Mouse (Mus musculus) testis, postnatal 14 days (tissue): Measurements from ENCODE around the gene Serpinb9b.

ENCODE experiments used
- DNase-seq: peaks from one replicate; pipeline ENCODE4 v3.0.0; 2021; ENCODE audit warnings: low spot score

Serpinb9b gene

DNA sequence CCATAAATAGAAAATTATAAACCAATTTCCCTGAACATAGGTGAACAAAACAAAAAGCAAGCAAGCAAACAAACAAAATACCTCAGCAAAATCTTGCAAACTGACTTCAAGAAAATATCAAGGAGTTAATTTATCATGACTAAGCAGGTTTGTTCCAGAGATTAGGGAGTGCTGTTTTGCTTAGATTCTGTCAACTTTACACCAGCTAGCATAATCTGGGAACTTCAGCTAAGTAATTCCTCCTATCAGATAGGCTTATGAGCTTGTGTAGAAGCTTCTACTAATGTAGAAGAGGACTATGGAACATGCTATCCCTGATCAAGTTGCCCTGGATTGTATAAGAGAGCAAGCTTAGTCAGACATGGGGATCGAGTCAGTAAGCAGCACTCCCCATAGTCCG lies 20.0 kb downstream of the Serpinb9b start:
- no peak for DNase-seq

DNA sequence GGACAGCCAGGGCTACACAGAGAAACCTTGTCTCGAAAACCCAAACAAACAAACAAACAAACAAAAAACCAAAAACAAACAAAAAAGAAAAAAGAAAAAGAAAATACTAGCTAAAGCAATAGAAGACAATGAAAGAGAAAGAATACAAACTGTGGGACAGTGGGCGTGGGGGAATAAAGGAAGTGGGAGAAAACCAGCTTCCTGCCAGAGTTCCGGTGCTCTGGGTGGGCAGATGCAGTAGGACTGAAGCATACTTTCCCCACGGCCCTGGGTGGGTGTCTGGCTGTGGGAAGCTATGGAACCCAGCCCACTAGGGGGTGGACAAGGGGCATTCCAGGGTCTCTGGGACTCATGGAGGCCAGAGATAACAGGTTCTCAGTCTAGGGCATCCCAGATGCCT lies 21.0 kb downstream of the Serpinb9b start:
- DNase-seq = no peak

DNA sequence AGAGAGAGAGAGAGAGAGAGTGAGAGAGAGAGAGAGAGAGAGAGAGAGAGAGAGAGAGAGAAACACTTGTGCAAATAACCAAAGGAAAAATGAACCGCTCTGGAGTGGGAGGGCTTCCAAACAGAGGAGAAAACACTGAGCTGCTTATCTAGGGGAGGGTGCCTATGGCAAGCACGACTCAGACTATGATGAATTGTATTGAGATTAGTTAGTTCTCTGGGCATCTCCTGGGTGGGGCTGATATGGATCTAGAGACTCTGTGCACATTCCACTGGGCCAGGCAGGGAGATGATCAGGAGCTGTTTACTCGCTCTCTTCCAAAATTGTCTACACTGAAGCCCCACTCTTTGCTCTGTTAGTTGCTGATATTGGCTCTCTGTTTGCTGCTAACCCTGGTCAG lies 24.5 kb downstream of the Serpinb9b start:
- DNase-seq = no peak

DNA sequence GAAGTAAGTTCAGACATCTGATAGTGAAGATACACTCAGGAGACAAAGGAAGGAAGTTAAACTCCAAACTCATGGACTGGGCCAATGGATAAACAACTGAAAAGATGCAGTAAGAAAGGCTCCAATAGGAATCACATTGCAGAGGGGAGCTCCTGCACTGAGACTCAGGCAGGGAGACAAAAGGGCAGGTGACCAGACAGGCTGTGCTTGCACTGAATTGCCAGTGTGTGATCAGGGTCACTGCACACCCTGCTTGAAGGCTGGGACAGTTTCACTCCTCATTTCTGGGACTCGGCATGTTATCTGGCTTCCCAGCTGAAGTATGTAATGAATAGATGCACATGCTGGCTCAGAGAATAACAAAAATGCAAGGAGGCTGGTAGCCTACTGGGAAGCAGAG lies 35.8 kb downstream of the Serpinb9b start:
- no peak for DNase-seq

DNA sequence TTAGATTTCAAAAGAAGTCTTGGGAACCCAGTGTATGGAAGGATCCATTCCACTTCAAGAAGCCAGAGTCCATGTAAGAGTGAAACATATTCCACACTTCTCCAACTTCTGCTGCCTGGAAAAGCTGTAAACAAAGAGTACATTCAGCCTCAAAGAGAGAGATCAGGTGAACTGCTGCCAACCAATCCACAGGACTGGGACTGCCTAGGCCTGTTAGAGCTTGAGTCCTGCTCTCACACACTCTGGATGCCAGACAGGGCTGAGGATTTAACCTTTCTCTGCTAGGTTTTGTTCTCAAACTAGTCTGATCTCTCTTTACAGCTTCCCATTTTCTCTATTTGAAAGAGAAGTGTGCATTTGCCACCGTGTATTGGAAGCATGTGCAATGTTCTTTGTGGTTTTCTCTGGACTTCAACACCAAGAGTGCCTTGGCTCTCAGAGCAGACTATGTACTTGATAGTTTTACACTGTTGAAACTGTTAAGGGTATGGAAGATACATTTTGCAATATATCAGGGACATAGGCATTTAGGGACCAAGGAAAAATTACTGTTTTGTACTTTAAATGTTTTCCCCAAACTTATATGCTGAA lies 40.3 kb downstream of the Serpinb9b start:
- DNase-seq = no peak

DNA sequence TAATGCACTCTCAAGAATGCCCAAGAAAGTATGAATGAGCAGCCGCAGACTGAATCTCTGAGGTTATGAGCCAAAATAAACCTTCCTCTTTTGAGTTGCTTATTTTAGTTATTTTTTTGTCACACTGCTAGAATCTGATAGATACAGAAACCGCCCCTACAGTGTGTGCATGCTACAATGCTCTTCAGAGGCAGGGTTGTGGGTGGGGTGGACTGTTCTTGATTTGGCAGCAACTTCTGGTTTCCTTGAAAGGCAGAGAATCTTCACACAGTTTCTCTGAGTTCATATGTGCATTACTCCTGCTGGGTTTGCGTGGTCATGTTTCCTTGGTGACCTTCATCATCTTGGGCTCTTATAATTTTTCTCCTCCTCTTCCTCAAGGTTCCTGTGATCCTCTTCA lies 40.9 kb downstream of the Serpinb9b start:
- DNase-seq = no peak

DNA sequence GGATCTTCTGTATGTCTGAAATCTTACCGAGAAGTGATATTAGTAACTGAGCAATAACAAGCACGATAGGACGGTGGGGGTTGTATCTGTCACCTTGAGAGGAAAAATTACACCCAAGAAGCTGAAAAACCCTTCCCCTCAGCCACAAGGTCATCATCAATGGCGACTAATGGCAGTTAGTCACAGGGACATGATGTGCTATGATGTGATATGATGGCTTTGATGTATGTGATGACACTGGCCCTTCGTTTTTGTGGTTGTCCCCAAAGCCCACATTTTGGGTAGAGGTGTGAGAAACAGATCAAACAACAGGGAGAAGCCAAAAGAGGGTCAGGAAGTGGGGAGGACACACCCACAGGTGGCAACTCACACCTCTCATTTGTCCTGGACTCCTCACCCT lies 44.6 kb downstream of the Serpinb9b start:
- no peak for DNase-seq

DNA sequence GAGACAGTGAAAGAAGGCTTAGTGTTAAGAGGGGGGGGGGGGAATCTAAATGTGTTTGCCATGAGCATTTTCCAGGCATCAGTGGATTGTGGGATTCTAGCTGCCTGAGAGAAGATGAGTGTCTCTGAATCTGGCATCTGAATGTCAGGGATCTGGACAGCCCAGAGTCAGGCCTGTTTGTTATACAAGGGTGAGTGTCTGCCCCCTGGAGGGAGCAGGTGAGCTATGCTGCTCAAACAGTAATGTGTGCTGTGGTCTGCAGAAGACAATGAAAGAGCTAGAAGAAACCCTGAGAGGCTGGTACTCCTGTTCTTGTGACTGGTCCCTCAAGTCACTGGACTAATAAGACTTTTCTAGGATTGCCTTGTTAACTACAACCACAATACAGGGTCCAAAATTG lies 46.8 kb downstream of the Serpinb9b start:
- peak; percentile 11 for DNase-seq

DNA sequence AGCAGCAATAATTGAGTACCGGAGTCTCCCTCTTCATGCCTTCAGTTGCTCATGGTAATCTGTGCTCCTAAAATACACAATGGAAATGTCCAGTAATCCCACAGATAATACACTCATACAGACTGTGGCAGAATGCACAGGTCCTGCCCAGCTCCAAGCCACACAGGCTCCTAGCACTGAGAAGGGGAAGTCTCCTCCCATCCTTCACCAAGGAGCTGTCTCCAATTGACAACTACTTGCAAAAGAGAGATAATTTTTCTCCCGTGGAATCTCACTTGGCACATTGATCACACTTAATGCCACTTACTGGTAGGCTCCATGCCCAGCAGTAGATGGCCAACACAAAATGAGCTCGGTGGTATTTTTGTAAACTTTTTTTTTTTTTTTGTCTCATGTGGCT lies 49.0 kb downstream of the Serpinb9b start:
- no peak for DNase-seq

DNA sequence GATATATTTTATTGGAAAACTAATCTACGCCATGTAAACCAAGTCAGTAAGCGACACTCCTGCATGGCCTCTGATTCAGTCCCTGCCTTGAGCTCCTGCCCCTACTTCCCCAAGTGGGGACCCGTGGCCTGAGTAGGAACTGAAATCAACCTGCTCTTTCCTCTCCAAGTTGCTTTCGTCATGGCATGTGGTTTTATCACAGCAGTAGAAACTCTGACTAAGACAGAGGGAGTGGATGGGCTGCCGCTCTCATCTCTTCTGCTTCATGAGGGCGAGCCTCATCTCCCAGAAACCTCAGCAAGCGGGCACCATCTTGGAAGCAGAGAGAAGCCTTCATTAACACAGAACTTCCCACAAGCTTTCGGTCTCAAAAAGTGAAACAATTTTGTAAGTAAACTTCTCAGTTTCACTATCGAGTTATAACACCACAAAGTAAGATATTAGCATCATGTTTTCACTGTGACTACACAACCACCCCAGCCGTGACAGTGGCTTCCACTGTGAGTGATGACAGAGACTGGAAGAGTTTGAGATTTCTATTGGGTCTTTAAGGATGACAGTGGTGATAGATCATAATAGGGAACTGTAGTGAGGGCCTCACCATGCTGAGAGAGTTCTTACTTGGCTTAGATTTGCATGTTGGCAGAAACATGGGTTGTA lies 49.9 kb downstream of the Serpinb9b start:
- DNase-seq = no peak

DNA sequence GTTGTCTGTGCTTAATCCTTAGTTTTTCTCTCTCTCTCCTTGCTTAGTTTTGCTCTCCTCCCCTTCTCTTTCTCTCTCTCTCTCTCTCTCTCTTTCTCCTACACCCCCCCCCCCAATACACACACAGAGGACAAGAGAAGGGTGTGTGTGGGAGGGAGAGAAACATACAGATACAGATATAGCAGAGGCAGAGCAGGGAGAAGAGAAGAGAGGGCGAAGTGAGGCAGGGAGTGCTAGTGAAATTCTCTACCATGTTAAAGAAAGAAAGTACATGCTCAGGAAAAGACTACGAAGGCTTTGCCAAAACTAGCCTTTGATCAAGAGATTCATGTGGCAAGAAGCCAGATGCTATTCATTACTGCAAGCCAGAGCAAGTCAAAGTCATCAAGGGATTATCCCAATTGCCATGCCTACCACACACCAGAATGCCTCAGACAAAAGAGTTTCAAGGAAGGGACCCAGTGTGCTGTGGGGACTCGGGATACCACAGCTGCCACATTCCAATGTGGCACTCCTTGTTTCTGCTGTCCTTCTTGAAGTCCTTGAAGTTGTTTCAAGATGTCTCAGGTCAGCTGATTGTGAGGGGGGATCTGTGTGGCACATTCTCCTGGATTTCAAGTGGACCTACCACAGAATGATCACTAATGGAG lies 51.0 kb downstream of the Serpinb9b start, which contains the start of gene Serpinb1b:
Gene Serpinb1b (plus strand): TSS at position 520 of the 650 bp plus-strand sequence.
- DNase-seq = no peak

DNA sequence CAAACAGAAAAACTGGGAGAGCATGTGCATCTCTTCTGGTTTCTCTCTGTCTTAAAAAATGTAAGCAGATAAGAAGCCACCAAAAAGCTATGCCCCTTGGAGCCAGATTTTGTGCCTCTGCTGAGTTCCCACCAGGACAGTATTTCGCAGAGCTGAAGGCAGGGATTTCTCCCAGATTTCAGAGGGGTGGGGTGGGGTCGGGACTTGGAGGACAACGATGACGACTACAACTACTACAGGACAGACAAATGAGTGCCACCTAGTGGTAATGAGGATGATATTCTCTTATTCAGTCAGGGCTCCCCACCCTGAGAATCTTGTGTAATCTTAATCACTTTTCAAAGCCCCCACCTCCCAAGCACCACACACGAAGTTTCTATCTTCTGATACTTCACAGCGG lies 52.2 kb downstream of the Serpinb9b start:
- DNase-seq = no peak

DNA sequence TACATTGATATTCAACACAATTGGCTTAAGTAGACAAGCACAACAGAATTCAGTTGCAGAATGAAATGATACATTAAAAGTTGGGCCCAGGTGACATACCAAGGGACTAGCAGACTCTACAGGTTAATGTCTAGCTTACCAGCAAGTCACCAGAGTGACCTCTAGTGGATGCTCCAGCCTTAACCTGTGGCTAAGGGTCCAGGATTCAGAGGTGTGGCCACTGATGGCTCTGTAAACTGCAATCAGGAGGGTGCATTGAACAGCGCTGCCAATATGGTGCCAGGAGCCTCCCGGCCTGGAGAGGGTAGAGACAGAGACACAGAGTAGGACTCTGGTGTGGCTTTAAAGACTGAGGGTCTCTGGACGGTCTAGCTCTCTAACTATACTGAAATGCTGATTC lies 53.1 kb downstream of the Serpinb9b start:
- DNase-seq = no peak

DNA sequence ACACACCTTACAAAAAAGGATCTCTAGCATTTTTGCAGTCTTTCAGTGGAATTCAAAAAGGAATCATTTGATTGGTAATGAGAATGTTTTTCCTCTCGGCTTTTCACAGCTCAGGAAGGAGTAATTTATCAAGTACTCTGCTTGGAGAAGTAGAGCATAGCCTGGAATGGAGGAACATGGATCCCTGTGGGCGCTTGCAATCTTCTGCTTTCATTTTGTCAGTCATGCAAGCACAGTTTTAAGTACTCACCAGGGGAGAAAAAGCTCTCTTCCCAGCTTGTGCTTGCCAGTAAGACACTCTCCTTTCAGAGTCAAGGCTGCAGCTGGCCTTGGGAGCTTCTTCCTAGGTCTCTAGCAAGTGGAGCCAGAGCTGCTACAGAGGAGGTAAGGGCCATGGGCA lies 56.6 kb downstream of the Serpinb9b start:
- no peak for DNase-seq

DNA sequence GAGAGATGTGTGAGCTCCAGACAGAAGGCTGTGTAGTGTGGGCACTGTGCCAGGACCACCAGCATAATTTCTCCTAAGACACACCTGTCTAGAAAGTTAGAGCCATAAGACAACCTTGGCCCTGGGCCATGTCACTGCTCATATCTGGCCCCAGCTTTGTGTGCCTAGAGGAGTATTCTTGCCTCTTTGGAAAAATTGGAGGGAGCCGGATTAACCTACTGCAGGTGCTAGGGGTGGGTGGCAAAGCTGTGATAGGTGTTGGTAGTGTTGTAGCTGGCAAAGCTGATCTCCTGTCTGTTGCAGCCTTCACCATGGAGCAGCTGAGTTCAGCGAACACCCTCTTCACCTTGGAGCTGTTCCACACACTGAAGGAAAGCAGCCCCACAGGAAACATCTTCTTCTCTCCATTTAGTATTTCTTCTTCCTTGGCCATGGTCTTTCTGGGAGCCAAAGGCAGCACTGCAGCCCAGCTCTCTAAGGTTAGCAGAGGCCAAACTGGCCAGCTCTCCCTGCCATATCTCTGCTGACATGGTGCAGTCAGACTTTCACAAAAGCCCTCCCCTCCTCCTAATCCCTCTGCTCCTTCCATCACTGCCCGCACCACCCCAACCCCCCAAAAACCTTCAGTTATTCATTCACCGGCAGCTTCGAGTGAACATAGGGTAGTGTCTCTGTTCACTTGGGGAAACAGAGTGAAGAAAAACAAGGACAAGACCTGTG lies 57.9 kb downstream of the Serpinb9b start:
- no peak for DNase-seq

DNA sequence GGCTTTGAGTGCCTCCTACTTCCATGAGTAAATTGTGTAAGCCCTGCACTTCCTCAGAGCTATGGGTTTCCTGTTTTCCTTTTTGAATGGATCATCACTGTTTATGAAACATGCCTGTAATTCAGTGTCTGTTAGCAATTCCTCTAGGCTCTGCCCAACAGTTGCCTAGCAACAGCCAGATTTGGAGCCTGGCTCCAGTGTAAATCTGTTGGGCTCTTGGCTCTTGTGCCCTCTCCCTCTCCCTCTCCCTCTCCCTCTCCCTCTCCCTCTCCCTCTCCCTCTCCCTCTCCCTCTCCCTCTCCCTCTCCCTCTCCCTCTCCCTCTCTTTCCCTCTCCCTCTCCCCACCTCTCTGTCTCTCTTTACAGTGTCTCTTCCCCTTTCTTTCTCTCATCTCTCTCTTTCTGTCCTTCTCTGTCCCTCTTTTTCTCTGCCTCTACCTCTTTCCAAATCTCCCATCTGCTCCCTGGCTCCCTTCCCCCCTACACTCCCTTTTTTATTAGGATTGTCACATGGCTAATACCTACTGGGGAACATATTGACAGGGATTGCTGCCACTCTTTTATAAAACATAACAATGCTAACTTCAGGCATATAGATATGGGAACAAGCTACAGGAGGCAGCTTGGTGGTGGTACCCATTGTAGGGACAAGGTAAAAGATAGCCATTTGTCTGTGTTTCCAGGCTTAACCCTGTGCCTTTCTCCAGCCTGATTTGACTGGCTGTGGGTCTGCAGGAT lies 58.6 kb downstream of the Serpinb9b start:
- no peak for DNase-seq

DNA sequence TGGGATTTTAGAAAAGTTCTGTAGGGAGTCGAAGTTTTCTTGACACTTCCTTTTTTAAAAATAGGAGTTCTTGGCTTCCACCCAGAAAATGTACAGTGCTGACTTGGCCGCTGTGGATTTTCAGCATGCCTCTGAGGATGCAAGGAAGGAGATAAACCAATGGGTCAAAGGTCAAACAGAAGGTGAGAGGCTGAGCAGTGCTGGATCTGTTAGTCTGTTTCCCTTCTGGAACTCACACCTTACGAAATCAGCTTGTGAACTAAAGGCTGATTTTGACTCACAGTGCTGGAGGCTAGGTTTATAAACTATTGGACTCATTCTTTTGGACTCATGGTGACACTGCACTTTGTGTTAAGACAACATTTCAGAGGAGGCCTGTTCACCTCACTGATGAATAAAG lies 62.4 kb downstream of the Serpinb9b start:
- DNase-seq = no peak

DNA sequence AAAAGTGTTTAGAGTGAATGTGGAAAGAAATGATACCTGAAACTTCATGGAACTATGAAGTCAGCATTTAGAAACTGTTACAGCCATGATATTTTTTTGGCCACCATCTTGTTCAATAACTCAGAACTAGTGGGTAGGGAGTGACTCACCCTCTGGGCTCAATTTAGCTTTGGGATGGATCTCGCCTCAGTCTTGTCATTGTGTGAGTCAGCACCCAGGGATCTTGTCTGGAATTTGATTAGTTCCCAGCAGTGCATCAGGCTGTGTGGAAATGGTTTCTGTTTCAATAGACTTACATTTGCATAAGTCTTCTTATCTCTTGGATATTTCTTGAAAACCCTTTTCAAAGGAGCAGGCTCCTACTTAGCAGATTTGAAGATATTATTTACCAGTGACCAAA lies 63.3 kb downstream of the Serpinb9b start:
- no peak for DNase-seq

DNA sequence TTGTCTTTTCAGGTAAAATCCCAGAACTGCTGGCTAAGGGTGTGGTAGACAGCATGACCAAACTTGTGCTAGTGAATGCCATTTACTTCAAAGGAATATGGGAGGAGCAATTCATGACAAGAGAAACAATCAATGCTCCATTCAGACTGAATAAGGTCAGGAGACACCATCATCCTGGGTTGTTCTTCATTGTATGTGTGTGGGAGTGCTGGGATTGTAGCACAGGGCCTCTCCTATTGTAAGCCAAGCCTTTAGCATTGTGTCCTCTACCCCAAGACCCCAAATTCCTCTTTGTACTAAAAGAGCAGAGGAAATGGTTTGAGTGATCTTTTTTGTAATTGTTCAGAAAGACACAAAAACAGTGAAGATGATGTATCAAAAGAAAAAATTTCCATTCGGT lies 64.1 kb downstream of the Serpinb9b start:
- no peak for DNase-seq
